Mouse (Mus musculus) heart, postnatal 0 days (tissue): ENCODE measurements around the gene Nmi. TPM values are rescaled to one million over a fixed set of nuclear protein-coding genes. Genes with fewer than 3 reads are reported as not detected.

Experiments used
- ATAC-seq: fragments of 200-750 bp; cut with Nextera tagmentation; 2 replicates; pipeline ENCODE4 v1.8.0; 2017; ENCODE audit warnings: low read depth, moderate number of reproducible peaks, moderate library complexity; ENCODE audit not compliant: insufficient read depth
- DNase-seq: peaks from one replicate; pipeline ENCODE4 v3.0.0-alpha.2; 2016; ENCODE audit warnings: low spot score
- H3K27ac ChIP-seq: fragments of 300-500 bp; sonication (generic); 2 replicates; pipeline ENCODE4 v1.5.1; 2014; ENCODE audit warnings: low read depth, mild to moderate bottlenecking
- H3K27me3 ChIP-seq: fragments of 300-500 bp; sonication (generic); 2 replicates; pipeline ENCODE4 v1.6.1; 2014; ENCODE audit warnings: low read length, mixed read lengths; ENCODE audit not compliant: control insufficient read depth, insufficient read depth
- H3K36me3 ChIP-seq: fragments of 300-500 bp; sonication (generic); replicated peaks from 2 replicates; pipeline ENCODE4 v1.6.1; 2014; ENCODE audit warnings: low read length, mixed read lengths; ENCODE audit not compliant: control insufficient read depth, insufficient read depth
- H3K4me1 ChIP-seq: fragments of 300-500 bp; sonication (generic); 2 replicates; pipeline ENCODE4 v1.6.1; 2014; ENCODE audit warnings: antibody characterized with exemption; ENCODE audit not compliant: control insufficient read depth, insufficient read depth
- H3K4me2 ChIP-seq: fragments of 300-500 bp; sonication (generic); 2 replicates; pipeline ENCODE4 v1.6.1; 2014; ENCODE audit warnings: low read depth, mild to moderate bottlenecking, low read length, moderate library complexity
- H3K4me3 ChIP-seq: fragments of 300-500 bp; sonication (generic); 2 replicates; pipeline ENCODE4 v1.5.1; 2014; ENCODE audit warnings: low read depth, low read length
- H3K9ac ChIP-seq: fragments of 300-500 bp; sonication (generic); replicated peaks from 2 replicates; pipeline ENCODE4 v1.6.1; 2014; ENCODE audit warnings: low read depth, low read length, mixed read lengths
- H3K9me3 ChIP-seq: fragments of 300-500 bp; sonication (generic); replicated peaks from 2 replicates; pipeline ENCODE4 v1.6.1; 2016; ENCODE audit warnings: low read length; ENCODE audit not compliant: control insufficient read depth
- CTCF ChIP-seq: IDR thresholded peaks from 2 replicates; pipeline ENCODE4 v1.5.1; 2016; ENCODE audit warnings: antibody characterized with exemption, control low read depth, low read depth
- EP300 ChIP-seq: IDR thresholded peaks from 2 replicates; pipeline ENCODE4 v1.6.1; 2016; ENCODE audit warnings: antibody characterized with exemption, low read depth
- WGBS: fragments of 180-500 bp; shearing (Covaris S2); extraction: QIAGEN DNeasy Blood & Tissue Kit; methylation state at CpG from one replicate; pipeline ENCODE4 v1.1.7; 2014; 5-methylcytosine and 5-hydroxymethylcytosine counted together
- polyA plus RNA-seq: library from polyadenylated mRNA; unstranded; fragments of >200 nt; fragmentation: Nextera tagmentation; extraction: Ambion mirVana; gene quantifications from 2 replicates; pipeline ENCODE4 v1.2.1, GENCODE M21; 2015
- total RNA-seq: library from RNA; depleted of rRNA; stranded (reverse); fragments of >200 nt; gene quantifications from 2 replicates; pipeline ENCODE4 v1.2.3, GENCODE M21; 2014; ENCODE audit warnings: low replicate concordance; rRNA removed

Gene Nmi
- total and polyA plus RNA-seq, 2 experiments from 2014 or later = 6.0 to 25.6 TPM

- no peak overlapping the region for H3K4me3 ChIP-seq
- ATAC-seq (no peak), DNase-seq (peak; percentile 16)
- H3K36me3 ChIP-seq = no peaks in the 10 kb centered on the region
- no peak overlapping the region for H3K9ac ChIP-seq
- H3K27ac ChIP-seq = no peak overlapping the region
- TF ChIP-seq CTCF (no peak), EP300 (no peak)
- H3K9me3 ChIP-seq = no peaks in the 10 kb centered on the region
- no peaks in the 10 kb centered on the region for H3K4me1 ChIP-seq
- no peaks in the 10 kb centered on the region for H3K27me3 ChIP-seq
- H3K4me2 ChIP-seq = no peak overlapping the region
- 27% methylated on average over 6 of the region's 6 CpGs for WGBS
These were observed 60.6 kb downstream of the Nmi start for GRCm38 (mm10) chr2:51912740-51913139.

- Histone ChIP-seq H3K4me1 (no peaks in the 10 kb centered on the region), H3K9ac (no peak overlapping the region), H3K36me3 (no peaks in the 10 kb centered on the region), H3K27me3 (no peaks in the 10 kb centered on the region), H3K27ac (no peak overlapping the region), H3K4me2 (no peak overlapping the region), H3K4me3 (no peak overlapping the region), H3K9me3 (no peaks in the 10 kb centered on the region)
- TF ChIP-seq EP300 (no peak), CTCF (no peak)
- 76% methylated on average over 2 of the region's 2 CpGs for WGBS
- ATAC-seq = no peak
- DNase-seq = no peak
These were observed 61.4 kb downstream of the Nmi start for GRCm38 (mm10) chr2:51911864-51912263.

- WGBS = 67% methylated on average over 4 of the region's 4 CpGs
- no peaks in the 10 kb centered on the region for H3K36me3 ChIP-seq
- H3K9me3 ChIP-seq = no peaks in the 10 kb centered on the region
- no peak overlapping the region for H3K27ac ChIP-seq
- TF ChIP-seq CTCF (no peak), EP300 (no peak)
- H3K27me3 ChIP-seq = no peaks in the 10 kb centered on the region
- ATAC-seq (no peak), DNase-seq (no peak)
- H3K4me1 ChIP-seq = no peaks in the 10 kb centered on the region
- no peak overlapping the region for H3K9ac ChIP-seq
- no peak overlapping the region for H3K4me2 ChIP-seq
- no peak overlapping the region for H3K4me3 ChIP-seq
These were observed 65.7 kb downstream of the Nmi start for GRCm38 (mm10) chr2:51907538-51908110.

GRCm38 (mm10) chr2:51905637-51906036 is 67.7 kb downstream of the Nmi start:
- WGBS = 77% methylated on average over 8 of the region's 8 CpGs
- H3K36me3 ChIP-seq = no peaks in the 10 kb centered on the region
- no peak overlapping the region for H3K4me2 ChIP-seq
- no peak overlapping the region for H3K4me3 ChIP-seq
- H3K4me1 ChIP-seq = no peaks in the 10 kb centered on the region
- H3K9ac ChIP-seq = no peak overlapping the region
- no peaks in the 10 kb centered on the region for H3K9me3 ChIP-seq
- ATAC-seq = no peak
- no peak overlapping the region for H3K27ac ChIP-seq
- no peaks in the 10 kb centered on the region for H3K27me3 ChIP-seq
- DNase-seq = no peak
- TF ChIP-seq EP300 = no peak
- no peak for TF ChIP-seq CTCF

Other genes with a start within 250 kb of the Nmi start
- gene Rbm43, start 38.3 kb downstream of the Nmi start, total RNA-seq = 6.8 and 27.9 TPM in 2 replicates
- gene Rbm43, start 38.3 kb downstream of the Nmi start, polyA plus RNA-seq = 9.7 and 10.7 TPM in 2 replicates
- gene Tnfaip6, start 64.5 kb upstream of the Nmi start, total RNA-seq = 1.7 and 2.0 TPM in 2 replicates
- gene Tnfaip6, start 64.5 kb upstream of the Nmi start, polyA plus RNA-seq = 3.3 and 3.7 TPM in 2 replicates
- gene Rif1, start 99.3 kb upstream of the Nmi start, total RNA-seq = 13.6 and 19.9 TPM in 2 replicates
- 11.3 and 14.3 TPM in 2 replicates for gene Rif1, start 99.3 kb upstream of the Nmi start, polyA plus RNA-seq